Mouse (Mus musculus): Measurements from ENCODE around the gene Akap4. TPM values are rescaled to one million over a fixed set of nuclear protein-coding genes. Genes with fewer than 3 reads are reported as not detected.

Gene Akap4
- not detected in 2 replicates for total RNA-seq (2017)

DNA sequence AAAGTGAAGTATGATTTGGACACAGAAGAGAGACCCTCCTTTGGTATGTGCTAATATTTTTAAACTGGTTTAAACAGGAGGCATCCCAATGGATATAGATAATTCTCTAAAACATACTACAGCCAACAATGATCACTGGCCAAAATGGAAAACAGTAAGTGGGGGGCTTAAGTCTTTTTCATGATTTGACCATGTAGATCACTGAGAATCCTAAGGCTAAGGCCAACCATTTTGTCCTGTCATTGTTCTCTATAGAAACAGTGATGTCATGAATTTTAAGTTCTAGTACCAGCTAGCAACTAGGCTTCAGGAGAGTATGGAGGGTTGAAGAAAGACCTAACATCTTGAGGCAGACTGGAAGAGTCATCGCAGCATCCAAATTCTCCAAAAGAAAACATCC, at the start of gene Akap4:
Gene Akap4 (plus strand): TSS at position 301 of the 400 bp plus-strand sequence.
- no peak for ATAC-seq (replicated peaks in 1 of 2; ENCODE audit: insufficient read depth in 1 of 2, low FRiP score in 2 of 2, low TSS enrichment in 1 of 2, low read depth in 1 of 2, poor library complexity in 2 of 2, severe bottlenecking in 2 of 2)

DNA sequence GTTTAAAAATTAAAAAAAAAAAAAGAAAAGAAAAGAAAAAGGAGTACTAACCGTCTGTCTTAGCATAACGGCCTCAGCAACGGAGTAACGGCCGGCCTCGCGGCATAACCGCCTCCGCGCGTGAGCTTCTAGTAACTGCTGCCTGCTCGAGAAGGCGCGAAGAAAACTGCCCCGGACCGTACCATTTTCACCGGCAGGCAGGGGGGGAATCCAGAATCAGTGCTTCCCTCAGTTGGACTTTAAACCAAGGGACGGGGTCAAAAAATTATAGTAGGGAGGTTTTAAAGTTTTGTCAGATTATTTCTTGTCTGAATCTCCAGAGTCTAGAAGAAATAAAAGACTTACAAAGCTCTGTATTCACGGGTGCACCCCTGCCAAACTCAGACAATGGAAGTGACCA, 25.8 kb upstream of the Akap4 start, which contains the start of gene Ccnb3:
Gene Ccnb3 (minus strand): TSS at position 101 of the 400 bp plus-strand sequence.
- no peak for ATAC-seq (replicated peaks in 1 of 2; ENCODE audit: insufficient read depth in 1 of 2, low FRiP score in 2 of 2, low TSS enrichment in 1 of 2, low read depth in 1 of 2, poor library complexity in 2 of 2, severe bottlenecking in 2 of 2)

DNA sequence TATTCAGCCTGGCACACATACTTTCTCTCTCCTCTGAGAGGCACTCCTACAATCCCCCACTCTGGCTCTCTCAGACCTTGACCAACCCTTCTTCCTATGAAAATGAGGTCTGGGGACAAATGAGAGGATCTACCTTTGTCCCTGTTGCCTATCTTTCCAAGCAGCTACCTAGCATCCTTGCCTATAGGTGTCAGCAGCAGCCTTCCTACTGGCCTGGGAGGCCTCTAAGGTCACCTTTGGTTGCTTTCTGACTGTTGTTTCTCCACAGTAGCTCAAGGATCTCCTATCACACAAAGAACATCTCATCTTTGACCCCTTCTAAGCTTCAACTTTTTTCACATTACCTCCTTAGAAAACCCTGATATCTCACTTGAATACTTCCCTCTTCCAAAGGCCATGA, 10.3 kb upstream of the Akap4 start:
- no peak for ATAC-seq (replicated peaks in 1 of 2; ENCODE audit: insufficient read depth in 1 of 2, low FRiP score in 2 of 2, low TSS enrichment in 1 of 2, low read depth in 1 of 2, poor library complexity in 2 of 2, severe bottlenecking in 2 of 2)

DNA sequence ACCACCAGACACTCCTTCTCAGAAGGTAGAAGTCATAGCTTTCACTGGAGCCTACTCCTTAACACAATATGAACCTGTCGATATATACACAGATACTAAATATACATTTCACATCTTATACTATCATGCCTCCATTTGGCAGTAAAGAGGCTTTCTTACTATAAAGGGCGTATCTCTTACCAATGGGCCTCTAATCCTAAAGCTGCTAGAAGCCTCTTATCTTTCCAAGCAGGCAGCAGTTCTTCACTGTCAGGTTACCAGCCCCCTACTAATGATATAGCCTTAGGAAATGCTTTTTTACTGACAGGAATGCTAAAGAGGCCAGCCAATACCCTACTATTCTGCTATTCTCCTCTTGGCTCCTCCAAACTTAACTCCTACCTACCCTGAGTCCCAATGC, 9.7 kb upstream of the Akap4 start:
- no peak for ATAC-seq (replicated peaks in 1 of 2; ENCODE audit: insufficient read depth in 1 of 2, low FRiP score in 2 of 2, low TSS enrichment in 1 of 2, low read depth in 1 of 2, poor library complexity in 2 of 2, severe bottlenecking in 2 of 2)

DNA sequence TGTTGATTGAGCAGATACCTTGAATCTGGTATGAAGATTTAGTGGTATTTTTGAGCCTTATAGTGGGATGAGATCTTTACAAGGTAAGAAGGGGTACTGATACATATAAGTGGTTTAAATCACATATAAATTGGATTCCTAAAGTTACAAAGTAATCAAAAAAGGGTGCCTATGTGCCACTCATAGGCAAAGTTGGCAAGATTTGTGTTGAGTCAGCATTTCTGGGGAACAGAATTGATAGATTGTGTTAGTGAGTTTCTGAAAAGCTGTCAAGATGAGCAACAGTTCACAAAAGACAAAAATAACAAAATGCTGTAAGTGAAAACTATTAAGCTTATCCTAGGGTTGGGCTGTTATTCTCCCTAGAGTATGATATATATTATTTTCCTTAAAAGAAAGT, 3.2 kb upstream of the Akap4 start:
- no peak for ATAC-seq (replicated peaks in 1 of 2; ENCODE audit: insufficient read depth in 1 of 2, low FRiP score in 2 of 2, low TSS enrichment in 1 of 2, low read depth in 1 of 2, poor library complexity in 2 of 2, severe bottlenecking in 2 of 2)

DNA sequence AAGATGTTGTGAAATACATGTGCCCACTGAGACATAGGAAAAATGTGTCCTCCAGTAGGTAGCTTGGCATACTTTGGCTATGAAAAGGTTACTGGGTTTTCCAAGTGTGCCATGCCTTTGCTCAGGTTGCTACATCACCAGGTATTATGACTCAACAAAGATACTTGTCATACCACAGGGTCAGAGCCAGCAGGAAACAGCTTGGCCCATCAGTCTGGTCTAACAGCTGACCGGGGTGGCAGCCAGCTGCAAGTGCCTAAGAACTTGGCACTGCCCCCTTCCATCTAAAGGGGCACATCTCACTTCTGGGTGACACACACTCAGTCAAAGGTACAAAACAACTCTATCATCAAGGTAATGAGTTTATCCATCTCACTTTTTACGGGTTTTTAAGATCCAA, 683 bp downstream of the Akap4 start:
- ATAC-seq (replicated peaks in 1 of 2; ENCODE audit: insufficient read depth in 1 of 2, low FRiP score in 2 of 2, low TSS enrichment in 1 of 2, low read depth in 1 of 2, poor library complexity in 2 of 2, severe bottlenecking in 2 of 2), result no peak

DNA sequence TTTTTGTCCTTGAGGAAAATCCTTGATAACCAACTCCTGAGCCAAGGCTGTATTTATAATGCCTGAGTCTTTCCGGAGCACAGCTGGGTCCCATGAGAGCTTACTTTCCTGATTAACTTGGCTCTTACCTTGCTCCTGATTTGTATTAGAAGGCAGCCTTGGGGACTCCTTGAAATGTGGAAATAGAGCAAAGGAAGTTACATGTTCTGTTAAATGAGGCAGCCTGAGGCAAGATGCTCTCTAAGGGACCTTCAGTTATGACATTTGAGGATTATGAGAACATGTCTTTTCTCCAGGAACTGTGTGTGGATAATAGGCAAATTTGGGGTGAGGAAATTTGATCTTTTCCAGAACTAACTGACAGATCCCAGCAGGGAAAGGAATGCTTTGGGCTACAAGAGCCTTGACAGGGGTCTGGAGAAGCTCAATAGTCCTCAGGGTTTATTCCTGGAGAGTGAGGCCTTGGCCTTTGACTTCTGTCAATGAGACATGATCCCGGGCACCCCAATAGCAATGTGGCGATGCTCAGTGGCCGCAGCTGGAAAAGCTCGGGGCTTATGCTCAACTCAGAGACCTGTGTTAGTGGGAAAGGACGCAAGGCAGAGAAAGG, 12.6 kb downstream of the Akap4 start:
- no peak for ATAC-seq (replicated peaks in 1 of 2; ENCODE audit: insufficient read depth in 1 of 2, low FRiP score in 2 of 2, low TSS enrichment in 1 of 2, low read depth in 1 of 2, poor library complexity in 2 of 2, severe bottlenecking in 2 of 2)

DNA sequence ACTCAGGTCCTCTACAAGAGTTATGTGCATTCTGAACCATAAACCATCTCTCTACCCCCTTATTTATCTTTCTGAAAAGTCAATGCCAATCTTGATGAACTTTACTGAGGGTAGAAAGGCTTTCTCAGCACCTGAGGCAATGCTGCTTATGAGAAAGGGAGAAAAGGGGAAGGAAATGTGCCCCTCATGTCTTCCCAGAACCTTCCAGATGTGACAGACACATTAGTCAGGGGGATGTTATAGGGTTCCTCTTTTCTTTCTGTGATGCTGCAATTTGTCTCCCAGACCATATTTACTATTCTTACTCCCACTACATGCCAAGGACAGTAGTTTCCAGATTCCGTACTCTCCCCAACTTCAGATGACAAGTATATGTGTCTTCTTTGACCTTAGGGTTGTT, 18.6 kb downstream of the Akap4 start:
- peak; percentile 53 to 64; a peak in 3 of 4 replicates for ATAC-seq (replicated peaks in 1 of 2; ENCODE audit: insufficient read depth in 1 of 2, low FRiP score in 2 of 2, low TSS enrichment in 1 of 2, low read depth in 1 of 2, poor library complexity in 2 of 2, severe bottlenecking in 2 of 2)

DNA sequence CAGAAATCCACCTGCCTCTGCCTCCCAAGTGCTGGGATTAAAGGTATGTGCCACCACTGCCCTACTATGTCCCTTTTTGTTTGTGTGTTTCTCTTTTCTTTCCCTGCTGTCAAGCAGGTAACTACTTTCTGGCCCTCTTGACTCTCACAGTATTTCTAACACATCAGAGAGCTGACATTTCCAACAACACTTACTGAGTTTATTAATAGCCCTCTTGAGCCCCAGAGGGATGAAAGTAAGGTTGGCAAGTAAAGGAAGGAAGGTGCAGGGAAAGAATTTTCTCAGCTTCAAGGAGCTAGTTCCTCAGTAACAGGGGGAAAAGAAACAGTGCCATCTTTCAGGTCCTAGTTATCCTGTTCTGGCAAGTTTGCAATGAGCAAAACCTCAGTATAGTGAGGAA, 23.0 kb downstream of the Akap4 start:
- ATAC-seq (replicated peaks in 1 of 2; ENCODE audit: insufficient read depth in 1 of 2, low FRiP score in 2 of 2, low TSS enrichment in 1 of 2, low read depth in 1 of 2, poor library complexity in 2 of 2, severe bottlenecking in 2 of 2), result no peak

DNA sequence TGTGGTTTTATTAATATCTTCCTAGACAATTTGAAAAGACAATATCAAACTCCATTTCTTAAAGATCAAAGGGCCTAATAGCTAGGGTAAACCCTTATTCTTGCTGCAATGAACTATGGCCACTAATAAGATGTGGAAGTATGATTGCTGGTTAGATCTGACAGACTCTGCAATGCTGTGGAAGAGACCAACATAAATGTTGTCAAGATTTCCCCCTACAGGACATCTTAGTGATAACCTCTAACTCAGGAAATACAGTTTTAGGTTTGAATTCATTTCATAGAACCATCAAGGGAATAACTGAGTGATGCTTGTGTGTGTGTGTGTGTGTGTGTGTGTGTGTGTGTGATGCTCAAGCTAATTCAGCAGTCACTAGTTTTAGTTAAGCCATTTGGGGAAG, 35.0 kb downstream of the Akap4 start:
- no peak for ATAC-seq (replicated peaks in 1 of 2; ENCODE audit: insufficient read depth in 1 of 2, low FRiP score in 2 of 2, low TSS enrichment in 1 of 2, low read depth in 1 of 2, poor library complexity in 2 of 2, severe bottlenecking in 2 of 2)

DNA sequence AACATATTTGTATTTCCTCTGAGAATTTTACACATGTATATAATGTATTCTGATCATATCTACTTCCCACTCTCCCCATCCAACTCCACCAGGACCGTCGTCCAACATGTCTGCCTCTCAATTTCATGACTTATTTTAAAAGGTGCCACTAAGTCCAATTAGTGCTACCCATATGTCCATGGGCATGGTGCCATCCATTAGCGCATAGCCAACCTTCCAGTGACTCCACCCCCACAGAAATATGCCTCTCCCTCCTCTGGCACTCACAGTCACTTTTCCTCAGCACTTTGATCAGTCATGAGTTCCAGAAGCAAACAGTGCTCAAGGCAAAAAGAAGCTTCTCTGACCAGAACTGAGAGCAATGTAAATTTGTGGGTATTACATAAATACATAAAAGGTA, 47.6 kb downstream of the Akap4 start:
- ATAC-seq (replicated peaks in 1 of 2; ENCODE audit: insufficient read depth in 1 of 2, low FRiP score in 2 of 2, low TSS enrichment in 1 of 2, low read depth in 1 of 2, poor library complexity in 2 of 2, severe bottlenecking in 2 of 2), result no peak

DNA sequence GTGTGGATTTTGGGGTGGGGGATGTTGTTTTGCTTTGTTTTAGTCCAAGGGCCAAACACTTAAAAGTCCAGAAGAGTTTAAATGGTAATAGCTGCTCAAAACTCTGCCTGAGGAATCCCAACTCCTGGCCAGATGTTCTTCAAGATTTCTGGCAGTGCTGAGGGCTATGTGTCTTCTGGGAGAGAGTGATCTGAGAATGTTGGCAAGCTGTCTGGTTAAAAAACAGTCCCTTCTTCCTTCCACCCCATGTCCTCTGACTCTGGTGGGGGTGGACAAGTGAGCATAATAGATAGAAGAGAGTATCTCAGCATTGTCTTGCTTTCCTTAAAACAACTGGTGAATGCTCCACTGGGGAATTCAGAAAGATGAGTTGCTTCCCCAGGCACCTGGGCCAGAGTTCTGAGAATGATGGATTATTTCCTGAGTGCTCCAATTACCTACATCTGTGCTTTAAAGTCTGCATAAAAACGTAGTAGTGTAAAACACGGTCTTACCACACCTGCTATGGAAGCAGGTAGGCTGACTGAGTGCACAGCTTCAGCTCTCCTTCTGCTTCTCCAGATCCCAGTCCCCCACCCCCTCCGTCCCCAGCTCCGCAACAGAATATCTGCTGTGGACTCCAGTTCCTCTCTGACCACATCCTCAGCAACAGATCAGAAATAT, 54.4 kb downstream of the Akap4 start:
- ATAC-seq (replicated peaks in 1 of 2; ENCODE audit: insufficient read depth in 1 of 2, low FRiP score in 2 of 2, low TSS enrichment in 1 of 2, low read depth in 1 of 2, poor library complexity in 2 of 2, severe bottlenecking in 2 of 2), result no peak

Other genes starting within 250 kb of the Akap4 start
- gene Ccnb3, start 25.9 kb upstream of the Akap4 start, total RNA-seq (2017), result not detected in 2 replicates